Mouse (Mus musculus): Measurements from ENCODE around the gene Noxred1. TPM values are rescaled to one million over a fixed set of nuclear protein-coding genes. Genes with fewer than 3 reads are reported as not detected.

Gene Noxred1
- total and polyA plus RNA-seq, 3 experiments = 0.17 to 0.19 TPM; not detected in 1

DNA sequence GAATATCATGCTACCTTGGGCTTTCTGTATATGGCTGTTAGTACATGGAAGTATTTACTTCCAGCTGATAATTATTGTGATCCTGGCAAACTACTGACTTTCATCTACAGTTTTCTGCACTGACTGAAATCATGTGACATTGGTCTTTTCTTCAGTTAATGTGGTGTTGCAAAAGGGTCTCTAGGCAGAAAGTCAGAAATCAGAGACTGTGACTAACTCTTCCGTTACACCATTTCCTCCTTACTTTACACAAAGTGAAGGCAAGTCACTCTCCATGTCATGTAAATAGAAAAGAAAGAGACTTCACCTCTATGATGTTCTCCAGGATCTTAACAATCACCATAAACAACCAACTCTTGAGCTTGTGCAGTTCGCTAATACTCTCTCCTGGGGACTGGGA is 8.9 kb downstream of the Noxred1 start:
- TF ChIP-seq GABPA (IDR thresholded peaks at IDR 0.05; ENCODE audit: low read depth, low read length) = no peak
- TF ChIP-seq ZMIZ1 (IDR thresholded peaks at IDR 0.05; ENCODE audit: low read depth, low read length) = no peak

GRCm38 (mm10) chr12:87226801-87227200 is 11.7 kb downstream of the Noxred1 start:
- no peak for TF ChIP-seq TCF12 (IDR thresholded peaks at IDR 0.05; ENCODE audit: low read depth, low read length)
- no peak for TF ChIP-seq UBTF (IDR thresholded peaks at IDR 0.05; ENCODE audit: borderline replicate concordance, insufficient read depth, low read depth, low read length)
- no peak for TF ChIP-seq TBP (IDR thresholded peaks at IDR 0.05; ENCODE audit: low read depth, low read length)
- TF ChIP-seq ELF1 (IDR thresholded peaks at IDR 0.05; ENCODE audit: low read depth, low read length) = no peak
- TF ChIP-seq MAX (IDR thresholded peaks at IDR 0.05; ENCODE audit: low read length) = no peak
- no peak for TF ChIP-seq USF2 (IDR thresholded peaks at IDR 0.05; ENCODE audit: borderline replicate concordance in 1 of 2, insufficient read depth in 1 of 2, low read depth in 1 of 2, low read length in 2 of 2)
- TF ChIP-seq RCOR1 (IDR thresholded peaks at IDR 0.05; ENCODE audit: low read depth, low read length) = no peak
- no peak for TF ChIP-seq RAD21 (IDR thresholded peaks at IDR 0.05; ENCODE audit: low read depth, low read length)
- TF ChIP-seq GATA1 (IDR thresholded peaks at IDR 0.05; ENCODE audit: low read depth, low read length) = no peak
- no peak for TF ChIP-seq ZMIZ1 (IDR thresholded peaks at IDR 0.05; ENCODE audit: low read depth, low read length)
- TF ChIP-seq MYC (IDR thresholded peaks at IDR 0.05; ENCODE audit: low read depth, low read length) = no peak
- Histone ChIP-seq H3K79me2 (ENCODE audit: control insufficient read depth, insufficient read depth, low read length, poor library complexity) (no peaks in the 10 kb centered on the region), H3K27me3 (ENCODE audit: control insufficient read depth in 1 of 2, insufficient read depth in 2 of 2, low read length in 2 of 2) (no peaks in the 10 kb centered on the region), H3K36me3 (ENCODE audit: control insufficient read depth in 1 of 2, insufficient read depth in 2 of 2, low read length in 2 of 2) (peaks cover 0 to 7% of the 10 kb centered on the region in 2 experiments; a peak in 2 of 4 replicates), H3K9me3 (replicated peaks; ENCODE audit: insufficient read depth, low read length) (no peaks in the 10 kb centered on the region), H3K27ac (ENCODE audit: control insufficient read depth, low read depth, low read length) (no peak overlapping the region), H3K4me3 (ENCODE audit: control insufficient read depth in 1 of 2, insufficient read depth in 1 of 2, low read depth in 2 of 2, low read length in 2 of 2) (no peak overlapping the region), H3K4me1 (ENCODE audit: control insufficient read depth in 1 of 2, insufficient read depth in 2 of 2, low read length in 2 of 2) (peaks cover 2 to 12% of the 10 kb centered on the region in 2 experiments; a peak in 3 of 4 replicates), H3K9ac (ENCODE audit: control insufficient read depth, low read depth, low read length, poor library complexity, severe bottlenecking) (no peak overlapping the region)
- DNase-seq (ENCODE audit: low read depth, low spot score) = no peak

More for the DNA sequence above, 8.9 kb downstream of the Noxred1 start:
- Histone ChIP-seq H3K4me3 (ENCODE audit: control insufficient read depth in 1 of 2, insufficient read depth in 1 of 2, low read depth in 2 of 2, low read length in 2 of 2) (no peak overlapping the region), H3K4me1 (ENCODE audit: control insufficient read depth in 1 of 2, insufficient read depth in 2 of 2, low read length in 2 of 2) (peaks cover 2 to 12% of the 10 kb centered on the region in 2 experiments; a peak in 3 of 4 replicates), H3K9me3 (replicated peaks; ENCODE audit: insufficient read depth, low read length) (no peaks in the 10 kb centered on the region), H3K79me2 (ENCODE audit: control insufficient read depth, insufficient read depth, low read length, poor library complexity) (no peaks in the 10 kb centered on the region), H3K9ac (ENCODE audit: control insufficient read depth, low read depth, low read length, poor library complexity, severe bottlenecking) (no peak overlapping the region), H3K27me3 (ENCODE audit: control insufficient read depth in 1 of 2, insufficient read depth in 2 of 2, low read length in 2 of 2) (no peaks in the 10 kb centered on the region), H3K36me3 (ENCODE audit: control insufficient read depth in 1 of 2, insufficient read depth in 2 of 2, low read length in 2 of 2) (peaks cover 0 to 7% of the 10 kb centered on the region in 2 experiments; a peak in 2 of 4 replicates), H3K27ac (ENCODE audit: control insufficient read depth, low read depth, low read length) (no peak overlapping the region)
- DNase-seq (ENCODE audit: low read depth, low spot score) = no peak

DNA sequence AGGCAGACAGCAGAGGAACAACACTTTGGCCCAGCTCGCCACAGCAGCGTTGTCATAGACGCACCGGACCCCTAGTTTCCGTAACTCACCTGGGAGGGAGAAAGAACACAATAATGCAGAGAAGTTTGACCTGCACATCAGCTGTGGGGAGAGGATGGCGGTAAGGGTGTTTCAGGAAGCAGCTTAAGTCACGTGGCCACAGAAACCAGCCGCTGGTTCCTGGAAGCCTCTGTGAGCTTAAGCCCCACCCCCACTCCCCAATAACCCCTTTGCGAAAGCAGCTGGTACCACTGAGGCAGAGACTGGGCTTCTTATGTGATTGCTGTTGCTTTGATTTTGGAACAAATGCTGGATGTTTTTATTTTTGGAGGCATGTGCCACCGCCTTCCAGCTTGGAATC is 13.6 kb downstream of the Noxred1 start:
- Histone ChIP-seq H3K4me3 (ENCODE audit: control insufficient read depth in 1 of 2, insufficient read depth in 1 of 2, low read depth in 2 of 2, low read length in 2 of 2) (no peak overlapping the region), H3K27me3 (ENCODE audit: control insufficient read depth in 1 of 2, insufficient read depth in 2 of 2, low read length in 2 of 2) (no peaks in the 10 kb centered on the region), H3K4me1 (ENCODE audit: control insufficient read depth in 1 of 2, insufficient read depth in 2 of 2, low read length in 2 of 2) (peaks cover 0 to 3% of the 10 kb centered on the region in 2 experiments; a peak in 1 of 4 replicates), H3K9me3 (replicated peaks; ENCODE audit: insufficient read depth, low read length) (no peaks in the 10 kb centered on the region), H3K36me3 (ENCODE audit: control insufficient read depth in 1 of 2, insufficient read depth in 2 of 2, low read length in 2 of 2) (peaks cover 0 to under 1% of the 10 kb centered on the region in 2 experiments; a peak in 1 of 4 replicates), H3K9ac (ENCODE audit: control insufficient read depth, low read depth, low read length, poor library complexity, severe bottlenecking) (no peak overlapping the region), H3K79me2 (ENCODE audit: control insufficient read depth, insufficient read depth, low read length, poor library complexity) (no peaks in the 10 kb centered on the region), H3K27ac (ENCODE audit: control insufficient read depth, low read depth, low read length) (no peak overlapping the region)
- DNase-seq (ENCODE audit: low read depth, low spot score) = no peak
- no peak for TF ChIP-seq E2F4 (IDR thresholded peaks at IDR 0.05; ENCODE audit: borderline replicate concordance, low read depth, low read length)
